Mouse (Mus musculus) layer of hippocampus, postnatal 25 days (tissue): ENCODE measurements at regions not wholly inside any gene's neighbourhood (a gene's known extent, or its start where the extent isn't known, plus 50 kb on each side); places are given as distances from the start of the nearest gene placed in this dataset.
A peak's percentile ranks its signal among the peaks of the same experiment; 100 is the strongest.

Source experiments
- DNase-seq, 2 experiments: peaks; one replicate each; pipeline ENCODE4 v3.0.0; 2022; ENCODE audit warnings: mixed read lengths in 2 of 2, low spot score in 1 of 2; ENCODE audit errors: extremely low spot score in 1 of 2

DNA sequence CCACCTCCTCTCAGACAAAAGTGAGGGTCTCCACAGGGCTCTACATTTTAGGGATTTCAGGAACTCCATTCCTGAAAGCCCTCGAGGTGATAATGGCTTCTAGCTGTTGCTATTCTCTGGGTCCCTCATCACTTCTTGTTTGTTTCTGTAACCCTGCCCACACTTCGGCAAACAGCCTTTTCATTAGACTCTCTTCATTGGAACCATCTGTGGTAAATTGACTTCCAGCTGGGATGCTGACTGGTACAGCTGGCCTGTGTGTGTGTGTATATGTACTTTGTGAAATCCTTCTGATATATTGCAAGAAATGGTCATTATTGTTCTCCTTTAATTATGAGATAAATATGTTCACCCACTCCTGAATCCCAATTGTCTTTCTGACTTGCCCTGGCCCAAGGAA, 50.3 kb downstream of the Gm10192 start:
- no peak for DNase-seq

DNA sequence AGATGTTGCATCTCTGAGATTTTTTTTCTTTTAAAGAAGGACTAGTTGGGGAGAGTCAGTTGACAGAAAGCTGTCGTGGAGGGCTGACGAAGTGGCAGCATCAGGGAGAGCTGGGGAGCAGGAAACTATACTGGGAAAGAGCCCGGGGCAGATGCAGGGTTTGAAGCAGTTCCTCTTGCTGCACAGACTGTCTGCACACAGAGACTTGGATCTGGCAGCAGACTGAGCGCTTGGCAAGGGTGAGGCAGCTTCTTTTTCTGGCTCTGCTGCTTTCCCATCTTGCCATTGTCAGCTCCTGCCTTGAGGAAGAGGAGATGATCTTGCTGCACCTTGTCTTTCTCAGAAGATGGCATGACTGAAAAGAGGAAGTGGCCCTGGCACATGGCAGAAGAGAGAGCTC, 55.2 kb downstream of the Gm10192 start:
- peak; percentile 12 to 16 for DNase-seq

DNA sequence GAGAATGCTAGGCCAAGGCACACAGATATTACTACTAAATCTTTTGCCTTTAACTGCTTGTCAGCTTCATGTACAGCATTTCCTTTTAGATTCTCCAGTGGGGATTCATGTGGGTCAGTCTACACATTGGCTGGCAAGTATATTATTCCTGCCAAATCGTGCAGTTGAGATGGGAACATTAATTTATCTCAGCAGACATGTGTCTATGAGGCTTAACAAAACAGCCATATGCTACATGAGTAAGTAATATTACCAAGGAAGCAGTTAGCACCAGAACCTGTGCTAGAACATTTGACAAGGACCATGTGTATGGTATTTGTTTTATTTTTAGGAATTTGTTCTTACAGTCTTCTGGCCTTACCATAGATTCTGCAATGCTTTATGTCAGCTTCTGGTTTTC, 59.1 kb downstream of the Gm10192 start:
- no peak for DNase-seq

DNA sequence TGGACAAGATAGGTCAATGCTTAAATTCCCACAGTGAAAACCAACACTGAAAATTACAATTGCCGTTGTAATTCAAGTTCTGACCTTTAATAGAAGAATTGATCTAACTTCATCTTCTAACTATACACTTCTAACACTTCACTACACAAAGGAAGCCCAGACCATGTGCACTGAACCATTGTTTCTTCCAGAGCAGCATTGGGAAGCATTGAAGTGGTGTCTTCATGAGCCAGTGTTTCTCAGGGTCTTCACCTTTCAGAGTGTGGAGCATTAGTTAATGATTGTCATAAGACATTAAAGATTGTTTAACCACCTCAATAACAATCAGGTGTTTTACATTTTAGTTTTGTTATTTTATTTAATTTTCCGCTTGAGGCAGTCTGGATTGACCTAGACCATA, 61.0 kb downstream of the Gm10192 start:
- no peak for DNase-seq

DNA sequence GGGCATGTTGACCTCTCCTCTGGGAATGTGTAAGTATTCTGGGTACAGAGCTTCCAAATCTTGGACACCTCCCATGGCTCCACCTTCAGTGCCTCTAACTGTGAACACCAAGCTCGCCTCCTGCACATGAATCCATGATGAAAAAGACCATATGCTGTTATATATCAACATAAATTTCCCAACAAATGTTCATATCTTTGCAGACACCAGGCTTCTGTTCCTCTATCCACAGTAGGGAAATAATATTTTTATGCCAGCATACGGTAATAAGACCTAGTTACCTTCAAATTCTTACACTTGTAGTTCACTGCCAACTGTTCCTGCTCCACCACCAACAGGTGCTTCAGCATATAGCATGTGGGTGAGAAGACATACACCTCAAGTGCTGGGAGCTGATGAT, 63.5 kb downstream of the Gm10192 start:
- no peak for DNase-seq

DNA sequence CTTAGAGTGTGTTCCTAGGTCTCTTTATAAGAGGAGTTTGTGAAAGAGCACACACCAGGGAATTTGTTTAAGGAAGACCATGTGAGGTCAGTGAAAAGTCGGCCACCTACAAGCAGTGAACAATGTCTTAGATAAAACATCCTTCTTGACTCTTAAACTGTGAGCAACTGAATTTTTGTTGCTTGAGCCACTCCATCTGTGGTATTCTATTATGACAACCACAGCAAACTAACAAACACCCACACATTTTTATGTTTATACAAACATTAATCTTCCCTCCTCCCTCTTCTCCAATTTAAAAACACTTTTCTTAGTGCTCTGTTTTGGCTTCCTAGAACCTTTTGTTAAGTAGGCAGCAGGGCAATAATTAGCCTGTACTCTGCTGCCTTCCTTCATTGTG, 66.0 kb downstream of the Gm10192 start:
- DNase-seq: no peak

DNA sequence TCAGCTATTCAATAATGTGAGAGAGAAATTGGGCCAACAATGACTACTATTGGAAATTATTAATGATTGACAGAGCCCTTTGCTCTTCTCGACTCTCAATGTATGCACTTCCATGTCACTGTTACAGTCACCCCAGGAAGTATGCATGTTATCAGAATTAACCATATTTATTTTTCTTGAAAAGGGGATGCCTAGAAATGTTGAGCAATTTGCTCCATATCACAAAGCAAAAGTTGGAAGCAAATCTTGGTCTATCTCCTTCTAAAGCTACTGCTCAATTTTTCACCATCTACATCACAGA, 80.3 kb downstream of the Gm10192 start:
- DNase-seq: no peak

DNA sequence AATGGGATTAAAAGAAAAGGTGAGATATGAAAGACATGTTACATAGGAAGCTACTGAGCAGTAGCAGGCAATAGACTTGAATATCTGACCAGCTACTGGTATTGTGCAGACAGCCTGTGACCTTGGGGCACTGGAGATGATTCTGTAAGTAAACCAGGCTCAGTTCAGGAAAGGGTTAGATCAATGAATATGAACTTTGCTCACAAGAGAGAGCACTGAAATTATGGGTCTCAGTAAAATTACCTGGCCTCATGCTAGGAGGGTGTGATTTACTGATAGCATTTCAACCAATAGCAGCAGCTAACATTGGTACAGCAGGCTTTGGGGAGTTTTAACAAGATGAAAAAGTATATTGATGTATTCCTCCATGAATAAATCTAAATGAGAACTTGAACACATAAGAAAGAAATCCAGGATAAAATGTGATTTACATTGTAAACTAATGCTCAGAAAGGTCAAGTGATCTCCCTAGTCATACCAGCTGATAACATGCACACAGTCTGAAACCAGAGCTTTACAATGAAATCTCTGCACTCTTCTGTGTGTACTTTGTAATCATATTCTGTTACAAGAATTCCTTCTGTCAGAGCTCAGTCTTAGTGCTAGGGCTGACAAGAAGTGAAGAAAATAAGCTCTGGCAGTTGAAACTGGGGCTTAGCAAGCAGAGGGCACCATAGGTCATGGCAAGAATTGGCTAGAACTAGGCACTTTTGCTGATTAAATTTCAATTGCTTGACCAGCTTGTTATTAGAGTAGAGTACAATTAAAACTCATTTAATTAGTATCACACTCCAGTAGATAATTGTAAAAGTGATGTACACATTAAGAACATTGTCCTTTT, 80.8 kb downstream of the Gm10192 start:
- DNase-seq: no peak

DNA sequence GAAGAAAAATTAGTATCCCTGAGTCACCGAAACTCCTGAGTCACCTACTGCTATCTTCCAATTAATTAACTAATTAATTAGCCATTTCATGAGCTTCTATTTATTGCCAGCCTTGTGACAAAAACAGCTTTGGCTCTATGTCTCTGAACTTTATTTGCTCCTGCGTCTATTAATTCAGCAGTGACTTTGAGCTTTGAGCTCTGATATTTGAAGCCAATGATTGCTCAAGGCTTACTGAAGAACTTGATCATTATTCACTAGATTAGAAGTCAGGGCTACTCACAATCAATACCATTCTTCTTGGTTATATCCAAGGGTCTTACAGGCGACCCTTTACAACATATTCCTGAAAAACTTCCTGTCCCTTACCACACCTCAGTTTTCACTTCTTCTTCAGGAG, 83.2 kb downstream of the Gm10192 start:
- no peak for DNase-seq

DNA sequence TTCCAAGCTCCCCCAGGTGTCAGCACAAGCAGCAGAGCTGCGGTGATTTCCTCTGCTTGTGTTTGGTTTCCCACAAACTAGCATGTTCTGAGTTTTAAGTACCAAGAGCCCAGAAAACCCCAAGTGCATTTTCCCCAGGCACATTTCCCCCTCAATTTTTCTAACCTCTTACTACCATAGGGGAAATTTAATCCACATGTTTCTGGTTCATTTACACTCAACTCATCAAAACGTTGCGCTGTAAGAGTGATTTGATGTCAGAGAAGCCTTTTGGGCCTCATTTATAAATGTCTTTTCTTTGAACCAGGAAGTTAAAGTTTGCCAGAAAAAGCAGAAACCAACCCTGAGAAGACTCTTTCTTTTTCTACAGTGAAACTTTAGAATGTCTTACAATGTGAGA, 89.4 kb downstream of the Gm10192 start:
- no peak for DNase-seq

DNA sequence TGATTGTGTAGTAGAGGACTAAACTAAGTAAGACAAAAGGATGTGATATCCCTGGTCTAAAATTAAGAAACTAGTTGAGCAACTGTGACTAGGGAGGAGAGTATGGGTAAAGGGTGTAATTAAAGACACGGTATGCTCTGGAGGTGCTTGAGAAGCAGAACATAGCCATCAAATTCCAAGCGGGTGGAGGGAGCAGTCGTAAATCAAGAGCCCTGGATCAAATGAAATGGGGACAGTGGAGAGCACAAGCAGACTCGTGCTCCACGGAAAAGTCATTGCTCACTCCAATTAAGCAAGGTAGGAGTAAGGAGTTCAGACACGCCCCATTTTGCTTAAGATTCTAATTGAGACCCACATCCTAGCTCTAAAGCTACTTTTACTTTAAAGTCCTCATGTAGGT, 132.2 kb downstream of the Gm10192 start:
- no peak for DNase-seq

DNA sequence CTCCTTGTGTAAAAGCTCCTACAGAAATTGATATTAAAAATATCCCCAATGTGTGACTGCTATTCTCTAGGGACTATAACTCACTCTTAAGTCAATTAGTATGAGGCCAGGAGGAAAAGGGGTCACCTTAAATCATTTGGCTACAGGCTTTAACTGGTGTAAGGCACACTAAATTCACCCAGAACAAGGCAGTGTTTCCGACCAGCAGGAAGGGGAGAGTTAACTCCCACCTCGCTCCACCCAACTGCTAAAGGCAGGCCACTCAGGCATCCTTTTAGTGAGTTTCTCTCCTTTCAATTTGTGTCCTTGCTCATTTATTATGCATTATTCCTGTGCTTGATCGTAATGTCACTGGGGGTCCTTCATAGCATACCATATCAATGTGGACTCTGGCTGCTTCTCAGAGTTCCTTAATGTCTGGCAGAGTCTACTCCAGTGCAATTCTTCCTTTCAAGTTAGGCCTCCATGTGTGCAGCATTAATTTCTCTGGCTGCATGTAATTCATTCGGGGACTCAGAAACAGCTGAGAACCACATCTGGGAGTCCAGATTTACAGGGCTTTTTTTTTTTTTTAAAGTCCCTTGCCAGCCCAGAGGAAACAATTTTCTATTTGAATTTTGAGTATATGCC, 133.8 kb downstream of the Gm10192 start:
- DNase-seq: no peak

DNA sequence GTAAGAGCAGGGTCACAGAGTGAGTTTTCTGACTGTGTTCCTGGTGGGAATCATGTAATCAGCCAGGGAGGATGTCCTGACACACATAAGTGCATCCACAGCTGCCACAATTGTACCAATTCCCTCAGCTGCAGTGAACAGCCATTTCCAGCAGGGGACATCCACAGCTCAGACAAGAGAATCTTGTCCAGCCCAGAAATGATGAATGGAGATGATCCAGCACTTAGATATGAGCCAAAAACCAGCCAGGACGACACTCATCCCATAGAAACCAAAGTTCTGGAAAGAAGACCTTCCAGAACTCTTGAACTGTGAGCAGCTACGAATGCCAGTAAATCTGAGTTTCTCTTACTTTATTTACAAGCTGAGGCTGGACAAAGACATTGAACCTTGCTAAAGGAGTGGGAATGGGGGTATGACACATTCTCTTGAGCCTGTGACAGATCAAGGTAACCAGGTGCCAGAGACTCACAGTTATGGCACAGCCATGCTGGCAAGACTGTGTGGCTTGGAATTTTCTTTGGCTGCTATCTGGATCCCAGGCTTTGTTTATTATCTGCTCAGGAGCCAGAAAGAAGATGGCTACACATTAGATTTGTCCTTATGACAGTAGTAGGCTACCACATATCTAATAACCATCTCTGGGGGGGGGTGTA, 145.1 kb downstream of the Gm10192 start:
- DNase-seq: peak; percentile 17 to 56

DNA sequence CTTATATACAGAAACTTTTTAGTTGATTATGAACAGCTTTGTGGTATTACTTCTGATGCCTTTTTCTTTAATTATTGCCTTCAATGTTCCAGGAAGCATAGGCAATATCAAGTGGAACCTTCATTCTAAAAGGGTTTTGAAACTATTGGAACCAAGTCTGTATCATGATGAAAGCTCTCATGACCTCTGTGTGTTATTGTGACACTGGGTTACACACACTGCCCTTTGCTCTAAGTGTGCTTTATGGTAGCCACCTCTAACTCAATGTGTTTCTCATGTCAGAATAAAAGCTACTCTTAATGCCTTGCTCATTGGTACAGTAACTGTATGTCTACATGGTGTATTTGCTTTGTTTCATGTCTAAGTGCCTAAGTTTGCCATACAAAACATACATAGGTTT, 154.0 kb downstream of the Gm10192 start:
- no peak for DNase-seq

DNA sequence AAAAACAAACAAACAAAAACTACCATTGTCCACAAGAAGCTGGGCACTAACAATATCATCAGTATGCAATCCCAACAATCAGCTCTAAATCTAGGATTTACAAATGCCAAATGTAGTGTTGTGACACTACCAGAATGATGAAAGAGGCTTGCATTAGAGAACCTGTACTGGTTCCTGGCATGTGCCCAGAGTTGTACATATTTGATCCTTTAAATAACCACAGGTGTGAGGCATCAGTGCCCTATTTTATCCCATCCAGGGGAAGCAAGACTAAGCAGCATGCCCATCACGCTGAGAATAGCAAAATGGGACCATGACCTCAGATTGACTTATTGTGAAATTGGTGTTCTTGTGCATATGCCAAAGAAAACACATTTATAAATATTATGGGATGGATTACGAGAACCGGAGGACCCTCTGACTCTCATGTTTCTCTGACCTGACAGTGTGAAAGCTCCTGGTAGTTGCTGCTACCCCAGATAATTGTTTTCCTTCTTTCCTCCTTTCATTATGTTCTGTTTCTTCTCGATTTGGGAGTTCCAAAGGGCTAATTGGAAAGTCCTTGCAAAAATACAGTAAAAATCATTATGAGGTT, 157.4 kb downstream of the Gm10192 start:
- DNase-seq: no peak

DNA sequence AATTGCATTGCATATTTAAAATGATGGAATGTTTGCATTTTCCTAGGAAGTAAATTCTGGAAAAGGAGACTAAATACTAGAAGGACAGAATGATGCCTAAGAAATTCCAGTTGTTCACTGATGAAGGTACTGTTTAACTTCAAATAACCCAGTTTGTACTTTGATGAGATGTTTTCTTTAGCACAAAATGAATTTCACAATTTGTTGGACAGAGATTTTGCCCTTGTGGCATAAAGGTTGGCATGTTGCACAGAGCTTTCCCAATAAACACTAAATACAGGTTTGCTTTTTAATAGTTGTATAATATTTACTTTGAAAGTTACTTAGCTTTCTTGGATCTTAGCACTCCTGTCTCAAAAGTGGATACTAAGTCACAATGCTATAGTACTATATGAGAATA, 181.6 kb downstream of the Gm10192 start:
- DNase-seq: no peak

DNA sequence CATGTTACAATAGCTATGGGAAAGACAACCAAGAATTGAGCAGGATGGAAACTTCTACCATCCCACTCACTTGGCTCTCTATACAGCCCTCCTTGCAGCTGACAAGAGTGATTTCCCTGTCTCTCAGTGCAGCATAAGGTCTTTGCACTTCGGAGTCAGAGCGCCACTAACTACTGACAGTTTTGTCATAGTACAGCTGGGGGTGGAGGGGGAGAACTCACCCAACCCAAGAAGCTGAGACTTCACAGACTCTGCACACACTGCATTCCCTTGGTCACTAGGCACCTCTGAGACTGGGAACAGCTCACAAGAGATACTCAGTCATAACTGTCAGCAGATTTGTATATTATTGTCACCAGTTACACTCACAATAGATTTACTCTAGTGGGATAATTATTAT, 195.3 kb upstream of the Gm12695 start:
- DNase-seq: no peak

DNA sequence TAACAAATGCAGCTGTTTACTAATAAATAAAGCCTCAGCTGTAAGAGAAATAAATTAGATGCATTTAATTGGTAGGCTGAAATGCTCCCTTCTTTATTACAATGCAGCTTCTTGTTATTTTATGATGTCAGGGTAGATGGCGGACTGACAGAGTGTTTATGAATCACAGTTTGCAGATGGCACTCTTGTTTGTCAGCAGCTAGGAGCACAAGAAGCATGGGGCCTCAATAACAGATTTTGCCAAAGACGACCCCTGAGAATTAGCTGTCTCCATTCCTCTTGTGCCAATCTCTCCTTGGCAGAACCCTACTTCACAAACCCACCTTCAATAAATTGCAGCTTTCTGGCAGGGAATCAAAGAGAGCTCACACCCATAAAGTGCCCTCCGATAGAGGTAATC, 194.9 kb upstream of the Gm12695 start:
- no peak for DNase-seq

DNA sequence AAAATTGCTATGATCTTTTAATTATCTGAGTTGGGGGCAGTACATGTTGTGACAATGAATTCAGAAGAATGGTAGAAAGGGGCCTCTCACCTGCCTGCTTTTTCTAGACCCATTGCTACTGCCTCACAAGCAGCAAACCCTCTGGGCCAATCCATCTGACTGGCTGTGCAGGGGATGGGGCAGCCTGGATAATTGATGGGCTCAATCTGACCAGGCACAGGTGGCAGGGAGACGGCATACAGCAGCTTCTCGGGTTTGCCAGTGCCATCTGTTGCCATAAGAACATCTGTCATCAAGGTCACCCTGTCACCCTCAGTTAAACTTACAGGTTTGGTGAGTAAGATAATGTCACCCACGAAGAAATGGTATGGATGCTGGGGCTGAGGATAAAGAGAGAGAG, 189.9 kb upstream of the Gm12695 start:
- no peak for DNase-seq

DNA sequence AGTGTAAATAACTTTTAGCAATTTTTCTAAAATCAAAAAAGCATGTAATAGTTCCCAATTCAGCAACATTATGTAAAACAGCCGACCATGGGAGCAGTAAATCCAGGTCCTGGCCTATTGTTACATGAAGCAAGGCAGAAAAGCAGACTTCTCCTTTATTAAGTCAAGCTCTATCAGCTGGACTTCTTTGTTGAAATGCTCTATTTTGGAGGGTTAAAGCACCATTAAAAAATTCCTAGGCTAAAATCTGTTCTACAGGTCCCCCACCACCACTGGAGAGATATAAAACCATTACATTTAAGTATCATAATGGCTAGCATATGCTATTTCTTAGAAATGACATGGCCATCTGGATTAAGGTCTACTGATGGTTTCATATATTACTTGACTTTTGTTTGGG, 188.8 kb upstream of the Gm12695 start:
- DNase-seq: no peak

DNA sequence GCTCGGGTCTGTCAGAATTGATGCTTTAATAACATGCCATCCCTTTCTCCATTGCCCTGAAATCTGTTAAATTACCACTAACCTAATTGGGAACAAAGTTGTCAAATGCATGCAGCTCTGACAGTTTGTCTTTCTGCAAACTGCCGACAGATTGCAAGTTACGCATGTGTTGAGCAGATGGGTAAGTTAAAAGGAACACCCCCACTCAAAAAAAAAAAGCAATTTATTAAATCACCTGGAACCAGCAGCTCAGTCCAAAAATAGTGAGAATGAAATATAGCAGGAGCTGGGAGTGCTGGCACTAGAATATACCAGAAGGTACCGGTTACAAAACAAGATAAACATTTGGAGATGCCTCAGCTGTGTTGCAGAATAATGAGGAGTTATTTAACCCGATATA, 184.2 kb upstream of the Gm12695 start:
- DNase-seq: no peak
